Mouse (Mus musculus): ENCODE measurements around the gene Cpsf4.
"Not testable (repeated sequence)": the region's sequence is repeated elsewhere in the genome, so short reads cannot be mapped to it uniquely, and the experiment has no call there.

Cpsf4 gene

DNA sequence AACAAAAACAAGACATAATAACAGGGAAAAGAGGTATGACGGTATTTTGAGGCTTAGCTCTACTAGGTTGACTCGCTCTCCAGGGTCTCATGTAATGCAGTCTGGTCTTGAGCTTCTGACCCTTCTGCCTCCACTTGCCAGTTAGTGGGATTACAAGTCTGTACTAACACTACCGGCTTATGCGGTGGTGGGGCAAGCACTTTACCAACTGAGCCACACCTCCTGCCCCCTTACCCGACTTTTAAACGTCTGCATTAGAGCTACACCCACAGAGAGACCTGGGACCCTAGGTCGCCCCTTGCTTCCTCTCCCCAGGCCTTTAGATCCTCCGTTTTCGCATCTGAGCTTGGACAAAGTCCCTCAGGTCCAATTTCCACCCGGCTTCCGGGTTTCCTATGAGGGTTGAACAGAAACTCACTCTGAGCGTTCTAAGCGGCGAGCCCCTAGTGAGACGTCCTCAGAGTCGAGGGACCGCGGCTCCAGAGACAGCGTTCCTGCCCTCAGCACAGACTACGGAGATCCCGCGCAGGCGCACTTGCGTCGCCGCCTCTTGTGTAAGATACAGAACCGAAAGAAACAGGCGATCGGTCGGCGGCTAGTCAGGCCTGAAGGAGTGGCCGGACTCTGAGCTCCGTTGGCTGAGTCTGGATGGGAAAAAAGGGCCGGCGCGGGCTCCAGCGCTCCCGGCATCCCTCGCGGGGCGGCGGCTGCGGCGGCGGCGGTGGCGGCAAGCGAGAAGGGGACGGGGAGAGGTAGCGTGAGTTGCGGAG, at the start of gene Cpsf4, which contains the start of gene Ptcd1:
TSS of gene Cpsf4 (plus strand) at position 678 of the 770 bp plus-strand sequence.
TSS of gene Ptcd1 (minus strand) at position 573 of the 770 bp plus-strand sequence.
- DNase-seq (ENCODE audit: low spot score) = peak; percentile 98

DNA sequence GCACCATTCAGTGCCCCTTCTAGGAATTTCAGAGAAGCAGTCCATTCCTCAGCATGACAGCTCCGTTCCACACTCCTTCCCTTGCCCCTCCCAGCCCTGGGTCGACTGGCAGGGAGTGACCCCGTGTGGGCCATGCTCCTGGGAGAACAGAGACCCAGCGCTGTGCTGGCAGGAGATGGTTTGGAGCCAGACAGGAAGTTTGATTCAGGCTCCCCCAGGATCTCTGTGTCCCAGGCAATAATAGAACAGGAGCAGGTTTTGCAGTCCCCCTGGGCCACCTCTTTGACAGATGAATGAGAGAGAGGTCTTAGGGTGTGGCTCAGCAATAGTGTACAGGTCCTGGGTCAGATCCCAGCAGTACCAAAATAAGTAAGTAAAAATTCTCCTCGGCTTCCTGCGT, 49.0 kb upstream of the Cpsf4 start:
- no peak for DNase-seq (ENCODE audit: low spot score)

DNA sequence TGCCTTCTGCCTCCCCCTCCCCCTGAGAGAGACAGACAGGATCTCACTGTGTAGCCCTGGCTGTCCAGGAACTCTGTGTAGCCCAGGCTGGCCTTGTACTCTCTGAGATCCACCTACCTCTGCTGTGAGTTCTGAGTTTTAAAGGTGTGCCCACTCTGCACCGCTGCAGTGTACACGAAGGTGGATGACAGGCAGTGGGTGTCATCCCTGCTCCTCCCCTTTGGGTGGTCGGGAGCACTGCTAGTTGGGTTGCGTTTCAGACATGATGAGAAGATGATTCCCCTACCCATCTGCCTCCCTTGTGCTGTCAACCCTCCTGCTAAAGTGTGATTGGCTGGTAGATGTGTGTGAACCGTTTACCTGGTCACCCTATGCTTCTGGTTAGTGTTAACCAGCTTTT, 48.6 kb upstream of the Cpsf4 start:
- no peak for DNase-seq (ENCODE audit: low spot score)

DNA sequence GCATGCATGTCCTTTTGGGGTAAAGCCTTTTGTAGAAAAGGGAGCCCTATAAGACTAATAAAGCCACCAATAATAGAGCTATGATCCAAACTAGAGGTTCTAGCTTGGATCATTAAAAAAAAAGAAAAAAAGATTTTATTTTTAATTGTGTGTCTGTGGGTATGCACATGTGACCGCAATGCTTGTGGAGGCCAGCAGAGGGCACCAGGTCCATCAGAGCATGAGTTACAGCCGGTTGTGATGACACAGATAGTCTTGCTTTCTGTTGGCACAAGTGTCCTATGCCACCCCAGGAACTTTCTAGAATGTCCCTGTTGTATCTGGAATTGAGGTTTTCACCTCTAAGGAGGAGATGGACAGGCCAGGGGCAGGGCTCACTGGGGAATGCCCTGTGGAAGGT, 47.6 kb upstream of the Cpsf4 start:
- DNase-seq (ENCODE audit: low spot score) = peak; percentile 37

DNA sequence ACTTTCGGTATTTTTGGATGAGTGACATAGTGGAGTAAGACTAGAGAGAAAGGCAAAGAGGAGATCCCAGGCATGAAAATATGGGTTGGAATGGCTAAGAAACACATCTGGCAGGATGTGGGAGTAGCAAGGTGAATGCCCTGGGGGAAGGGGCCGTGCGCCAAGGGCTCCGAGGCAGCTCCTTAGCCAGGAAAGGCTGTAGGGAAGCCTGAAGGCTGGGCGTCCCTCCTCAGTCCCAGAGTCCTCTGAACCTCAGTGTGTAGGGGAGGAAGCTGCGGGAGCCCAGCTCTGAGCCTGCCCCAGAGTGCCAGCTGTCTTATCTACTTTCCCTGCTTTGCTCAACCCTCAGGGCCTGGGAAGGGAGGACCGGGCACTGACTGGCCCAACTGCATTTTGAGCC, 46.1 kb upstream of the Cpsf4 start:
- DNase-seq (ENCODE audit: low spot score) = no peak

DNA sequence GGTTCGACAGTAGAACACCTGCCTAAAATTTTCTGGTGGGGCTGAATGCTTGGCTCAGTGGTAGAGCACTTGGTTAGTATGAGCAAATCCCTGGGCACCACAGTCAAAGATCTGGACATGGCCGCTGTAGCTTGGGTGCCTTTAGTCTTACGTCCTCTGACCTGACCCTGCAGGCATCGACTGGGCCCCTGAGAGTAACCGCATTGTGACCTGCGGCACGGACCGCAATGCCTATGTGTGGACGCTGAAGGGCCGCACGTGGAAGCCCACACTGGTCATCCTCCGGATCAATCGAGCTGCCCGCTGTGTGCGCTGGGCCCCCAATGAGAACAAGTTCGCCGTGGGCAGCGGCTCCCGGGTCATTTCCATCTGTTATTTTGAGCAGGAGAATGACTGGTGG, 43.6 kb upstream of the Cpsf4 start:
- no peak for DNase-seq (ENCODE audit: low spot score)

DNA sequence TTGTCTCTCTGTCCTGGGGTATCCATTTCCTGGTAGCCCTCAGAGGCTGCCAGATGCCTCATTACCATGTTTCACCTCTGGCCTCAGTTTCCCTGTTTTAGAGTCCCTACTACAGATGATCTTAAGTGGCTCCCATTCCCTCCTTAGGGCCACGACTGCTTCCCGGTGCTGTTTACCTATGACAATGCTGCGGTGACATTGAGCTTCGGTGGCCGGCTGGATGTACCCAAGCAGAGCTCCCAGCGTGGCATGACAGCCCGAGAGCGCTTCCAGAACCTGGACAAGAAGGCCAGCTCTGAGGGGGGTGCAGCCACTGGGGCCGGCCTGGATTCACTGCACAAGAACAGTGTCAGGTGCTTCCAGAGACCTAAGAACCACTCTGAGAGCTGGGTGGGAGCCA, 40.4 kb upstream of the Cpsf4 start:
- DNase-seq (ENCODE audit: low spot score) = no peak

DNA sequence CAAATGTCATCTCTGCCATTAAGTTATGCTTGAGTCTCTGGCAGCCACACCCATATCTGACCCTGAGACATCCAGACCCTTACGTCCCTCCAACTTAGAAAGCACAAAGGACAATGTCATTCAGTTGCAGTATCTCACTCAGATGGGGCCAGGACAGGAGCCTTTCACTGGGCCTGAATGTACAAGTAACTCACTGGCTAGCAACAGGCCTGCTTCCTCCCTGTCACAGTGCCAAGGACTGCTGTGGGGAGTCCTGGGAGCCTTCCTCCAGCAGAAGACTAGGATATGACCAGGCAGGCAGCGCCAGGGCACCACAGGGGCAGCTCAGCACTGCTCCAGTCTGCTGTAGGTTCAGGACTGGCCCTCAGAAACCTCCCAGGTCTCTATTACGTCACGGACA, 37.9 kb upstream of the Cpsf4 start:
- no peak for DNase-seq (ENCODE audit: low spot score)

DNA sequence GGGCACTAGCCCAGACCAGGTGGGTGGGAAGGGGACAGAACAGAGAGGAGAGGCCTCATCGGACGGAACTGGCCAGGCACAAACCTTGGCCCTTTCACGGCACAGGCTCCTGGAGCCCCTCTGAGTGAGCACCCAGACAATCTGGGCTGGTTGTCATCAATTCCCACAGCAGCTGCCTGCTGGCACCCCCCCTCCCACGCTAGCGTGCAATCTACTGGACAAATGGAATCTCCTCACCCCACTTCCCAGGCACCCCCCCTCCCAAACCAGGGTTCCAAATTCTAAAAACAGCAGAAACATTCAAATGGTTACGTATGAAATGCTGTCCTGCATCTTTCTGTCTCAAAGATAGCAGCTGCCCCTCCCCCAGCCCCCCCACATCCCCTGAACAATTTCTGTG, 37.2 kb upstream of the Cpsf4 start:
- not testable (repeated sequence) for DNase-seq (ENCODE audit: low spot score)

DNA sequence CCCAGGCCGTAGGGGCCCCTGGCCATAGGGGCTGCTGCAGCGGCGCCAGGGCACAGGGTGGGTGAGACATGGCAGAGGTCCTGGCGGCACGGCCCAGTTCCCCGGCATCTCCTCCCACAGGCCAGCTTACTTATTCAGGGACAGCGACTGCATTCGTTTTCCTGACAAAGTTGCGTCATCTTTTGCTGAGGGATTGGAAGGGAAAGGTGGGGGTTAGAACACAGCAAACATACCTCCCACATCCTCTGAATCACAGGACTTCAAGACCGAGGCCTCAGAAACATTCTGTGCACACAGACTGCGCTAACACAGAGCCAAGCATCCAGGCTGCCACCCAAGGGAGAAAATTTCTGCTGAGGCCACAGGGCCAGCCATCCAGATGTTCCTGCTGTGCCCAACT, 36.8 kb upstream of the Cpsf4 start:
- DNase-seq (ENCODE audit: low spot score) = no peak

DNA sequence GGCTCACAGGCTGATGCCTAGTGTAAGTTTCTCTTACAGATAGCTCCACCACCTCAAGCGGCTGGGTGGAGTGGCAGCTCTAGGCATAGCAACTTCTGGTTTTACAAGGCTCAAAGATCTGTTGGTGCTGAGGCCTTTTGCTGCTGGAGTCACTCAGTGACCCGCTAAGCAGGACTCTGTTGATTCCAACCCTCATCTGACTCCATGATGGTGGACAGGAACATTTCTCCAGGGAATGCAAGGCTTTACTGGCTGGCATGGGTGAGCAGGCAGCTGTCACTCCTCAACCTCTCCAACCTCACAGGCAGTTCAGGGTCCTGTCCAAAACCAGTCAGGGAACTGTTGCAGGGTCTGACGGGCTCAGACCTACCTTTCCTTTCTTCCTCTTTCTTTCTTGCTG, 36.0 kb upstream of the Cpsf4 start:
- no peak for DNase-seq (ENCODE audit: low spot score)

DNA sequence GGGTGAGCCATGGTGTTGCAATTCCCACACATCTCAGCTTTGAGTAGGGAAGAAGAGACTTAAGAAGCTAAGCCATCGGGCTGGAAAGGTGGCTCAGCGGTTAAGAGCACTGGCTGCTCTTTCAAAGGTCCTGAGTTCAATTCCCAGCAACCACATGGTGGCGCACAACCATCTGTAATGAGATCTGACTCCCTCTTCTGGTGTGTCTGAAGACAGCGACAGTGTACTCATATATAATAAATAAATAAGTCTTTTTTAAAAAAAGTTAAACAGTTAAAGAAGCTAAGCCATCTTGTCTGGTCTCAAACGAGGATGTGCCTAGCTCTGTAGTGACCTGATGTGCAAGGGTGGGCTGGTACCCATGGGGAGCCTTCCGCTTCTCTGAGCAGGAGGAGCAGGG, 33.7 kb upstream of the Cpsf4 start:
- DNase-seq (ENCODE audit: low spot score) = not testable (repeated sequence)

DNA sequence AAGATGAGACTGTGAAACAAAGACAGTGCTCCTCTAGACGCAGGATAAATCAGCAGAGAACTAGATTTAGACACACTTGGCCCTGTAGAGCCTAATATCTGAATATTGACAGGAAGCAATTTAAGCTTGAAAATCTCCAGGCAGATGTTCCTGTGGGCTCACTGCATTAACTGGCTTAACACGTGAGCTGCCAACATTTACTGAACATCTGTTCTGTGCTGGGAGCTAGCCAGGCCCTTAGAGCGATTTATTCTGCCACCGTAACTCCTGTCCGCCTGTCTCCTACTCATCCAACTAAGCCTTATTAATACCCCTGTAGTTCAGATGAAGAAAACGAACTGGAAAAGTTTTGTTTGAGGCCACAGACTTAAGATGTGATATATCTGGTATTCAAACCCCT, 28.2 kb upstream of the Cpsf4 start:
- no peak for DNase-seq (ENCODE audit: low spot score)

DNA sequence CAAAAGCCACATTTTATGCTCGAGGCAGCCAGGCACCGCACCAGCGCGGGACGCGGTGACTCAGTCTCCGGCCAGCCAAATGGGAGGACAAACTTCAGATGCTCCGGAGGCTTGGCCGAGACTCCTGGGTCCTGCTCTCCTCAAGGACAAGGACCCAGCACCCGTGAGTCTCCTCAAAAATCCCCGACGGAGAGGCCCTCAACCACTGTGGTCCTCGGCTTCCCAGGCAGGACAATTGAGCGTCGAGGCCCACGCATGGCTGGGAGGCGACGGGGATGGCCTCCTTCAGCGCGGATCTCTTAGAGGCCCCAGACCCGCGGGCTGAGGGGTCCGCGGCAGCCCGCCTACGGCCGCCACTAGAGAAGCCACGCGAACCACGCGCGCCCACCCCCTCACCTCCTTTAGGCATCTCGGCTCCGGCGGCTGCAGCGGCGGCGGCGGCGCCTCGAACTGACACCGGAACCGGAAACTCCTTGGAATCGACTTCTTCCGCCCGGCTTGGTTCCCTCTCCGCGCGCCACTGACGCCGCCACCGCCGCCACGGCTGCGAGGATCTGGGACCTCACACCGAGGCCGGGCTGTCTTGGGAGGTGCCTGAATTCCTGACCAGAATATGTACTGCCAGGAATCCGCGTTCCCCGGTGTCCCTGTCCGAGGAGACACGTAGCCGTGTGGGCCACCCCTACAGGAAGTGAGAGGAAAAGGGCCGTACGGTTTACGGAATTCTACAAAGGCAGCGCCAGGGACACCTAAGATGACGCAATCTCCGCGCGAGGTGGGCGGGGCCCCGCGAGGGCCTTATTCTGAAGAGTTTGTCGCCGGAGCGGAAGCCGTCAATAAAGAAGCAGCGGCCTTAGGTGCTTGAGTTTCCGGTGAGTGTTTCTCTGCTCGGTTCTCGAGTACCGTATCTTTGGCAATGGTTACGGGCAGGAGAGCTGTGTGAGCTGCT, 27.2 kb upstream of the Cpsf4 start, which contains the start of the genes Pdap1 and Bud31:
TSS of gene Pdap1 (minus strand) at position 668 of the 949 bp plus-strand sequence.
TSS of gene Bud31 (plus strand) at position 792 of the 949 bp plus-strand sequence.
- DNase-seq (ENCODE audit: low spot score) = peak; percentile 95

DNA sequence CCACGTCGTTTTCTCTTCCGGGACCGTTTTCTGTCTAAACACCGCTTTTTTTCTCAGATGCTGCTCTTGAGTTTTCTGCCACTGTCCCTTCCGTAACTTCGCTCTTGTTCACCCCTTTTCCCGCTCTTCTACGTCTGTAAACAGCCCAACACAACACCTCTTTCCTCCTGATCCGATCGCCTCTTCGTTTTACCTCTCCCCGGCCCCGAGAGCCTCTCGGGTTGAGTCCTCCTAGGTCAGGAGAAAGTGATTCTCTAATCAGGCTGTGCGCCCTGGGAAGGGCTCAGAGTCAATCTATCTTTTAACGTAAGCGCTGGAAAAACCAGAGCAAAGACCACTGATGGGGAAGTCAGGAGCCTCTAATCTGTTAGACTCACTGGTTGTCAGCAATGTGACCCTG, 26.4 kb upstream of the Cpsf4 start:
- DNase-seq (ENCODE audit: low spot score) = no peak

DNA sequence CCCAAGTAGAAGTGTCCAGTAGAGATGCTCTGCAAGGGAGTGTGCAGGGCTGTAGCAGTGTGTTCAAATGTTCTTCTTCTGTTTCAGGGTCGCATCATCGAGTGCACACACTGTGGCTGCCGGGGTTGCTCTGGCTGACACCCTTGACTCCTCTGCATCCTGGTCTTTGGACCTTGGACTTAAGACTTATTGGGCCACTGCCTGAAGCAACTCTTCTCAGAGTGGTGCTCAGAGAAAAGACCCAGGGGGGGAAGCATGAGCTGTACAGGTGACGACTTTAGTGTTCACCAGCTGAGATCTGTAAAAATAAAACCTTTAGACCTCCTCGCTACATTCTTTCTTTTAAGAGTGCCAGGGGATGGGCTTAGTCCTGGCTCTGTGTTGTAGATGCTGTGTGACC, 19.3 kb upstream of the Cpsf4 start:
- DNase-seq (ENCODE audit: low spot score) = no peak

DNA sequence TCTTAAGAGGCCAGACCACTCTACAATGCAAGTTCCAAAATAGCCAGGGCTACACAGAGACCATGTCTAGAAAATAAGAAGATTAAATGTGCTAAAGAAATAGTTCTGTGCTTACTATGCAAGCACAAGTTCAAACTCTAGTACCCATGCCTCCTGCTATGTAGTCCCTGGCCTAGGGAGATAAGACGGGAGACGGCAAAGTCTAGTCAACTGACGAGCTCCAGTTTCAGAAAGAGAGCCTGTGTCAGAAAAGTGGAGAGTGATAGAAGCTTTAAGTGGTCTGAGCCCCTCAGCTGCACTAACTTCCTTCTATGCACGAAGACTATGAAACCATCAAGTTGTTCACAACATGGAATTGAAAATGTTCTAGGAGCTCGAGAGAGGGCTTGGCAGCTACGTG, 17.7 kb upstream of the Cpsf4 start:
- no peak for DNase-seq (ENCODE audit: low spot score)

DNA sequence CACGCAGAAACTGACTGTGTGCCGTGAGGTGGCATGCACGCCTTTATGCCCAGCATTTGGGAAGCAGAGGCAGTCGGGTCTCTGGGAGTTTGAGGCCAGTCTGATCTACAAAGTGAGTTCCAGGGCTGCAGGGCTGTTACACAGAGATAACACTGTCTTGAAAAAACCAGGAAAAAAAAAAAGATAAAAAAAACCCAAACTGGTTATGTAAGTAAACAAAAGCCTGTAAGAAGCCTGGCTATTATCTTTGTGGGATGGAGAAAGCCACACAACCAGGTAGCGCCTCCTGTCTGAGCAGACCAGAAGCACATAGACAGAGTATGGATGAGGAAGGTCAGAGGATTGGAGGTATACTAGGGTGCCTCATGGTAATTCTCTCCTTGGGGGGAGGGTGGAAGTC, 14.3 kb upstream of the Cpsf4 start:
- DNase-seq (ENCODE audit: low spot score) = no peak

DNA sequence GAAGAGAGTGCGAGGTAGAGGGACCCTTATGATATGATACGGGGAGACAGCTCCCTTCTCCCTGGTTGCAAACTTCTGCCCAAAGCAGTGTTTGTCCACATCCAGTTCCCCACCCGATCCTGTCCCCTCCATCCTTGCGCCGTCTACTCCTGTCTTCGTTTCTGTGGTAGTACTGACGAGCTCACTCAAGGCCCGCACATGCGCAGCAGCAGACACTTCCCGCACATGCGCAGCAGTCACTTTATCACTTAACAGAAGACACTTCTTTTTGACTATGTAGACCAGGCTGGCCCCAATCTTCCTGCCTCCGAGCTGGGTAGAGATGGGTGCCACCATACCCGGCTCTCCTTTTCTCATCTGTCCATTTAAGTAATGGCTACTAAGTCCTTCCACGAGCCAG, 5.7 kb upstream of the Cpsf4 start:
- DNase-seq (ENCODE audit: low spot score) = no peak

DNA sequence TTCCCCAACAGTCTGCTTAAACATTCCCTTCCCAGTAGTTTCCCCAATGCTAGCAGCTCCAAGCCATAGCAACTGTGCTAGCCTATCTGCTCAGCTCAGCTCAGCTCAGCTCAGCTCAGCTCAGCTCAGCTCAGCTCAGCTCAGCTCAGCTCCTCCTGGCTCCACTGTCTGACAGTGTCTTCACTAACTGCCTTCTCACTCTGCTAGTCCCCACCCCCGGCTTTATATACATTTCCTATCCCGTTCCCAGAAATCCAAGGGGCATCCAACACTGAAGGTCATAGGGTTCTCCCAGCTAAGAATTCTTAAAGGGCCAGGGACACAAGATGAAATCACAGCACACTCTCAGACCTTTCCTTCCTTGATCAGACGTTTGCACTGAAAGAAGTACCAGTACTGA, 2.3 kb upstream of the Cpsf4 start:
- DNase-seq (ENCODE audit: low spot score) = no peak

DNA sequence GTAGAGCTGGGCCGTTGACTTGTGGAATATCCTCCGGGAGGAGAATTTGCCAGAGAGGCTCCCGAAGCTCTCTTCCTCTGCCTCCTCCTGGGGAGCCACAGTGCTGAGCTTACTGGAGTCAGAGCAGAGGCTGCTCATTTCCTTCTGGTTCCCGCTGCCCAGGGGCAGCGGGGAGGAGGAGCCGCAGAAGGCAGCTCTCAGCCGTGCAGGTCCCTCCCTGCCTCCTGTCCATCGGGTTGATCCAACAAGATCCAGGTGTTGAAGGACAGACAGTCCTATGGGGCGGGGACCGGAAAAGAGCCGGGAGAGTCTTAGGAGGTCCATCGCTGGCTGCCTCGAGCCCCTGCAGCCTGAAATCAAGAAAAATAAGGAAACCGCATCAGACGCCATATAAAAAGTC, 1.8 kb upstream of the Cpsf4 start:
- no peak for DNase-seq (ENCODE audit: low spot score)

DNA sequence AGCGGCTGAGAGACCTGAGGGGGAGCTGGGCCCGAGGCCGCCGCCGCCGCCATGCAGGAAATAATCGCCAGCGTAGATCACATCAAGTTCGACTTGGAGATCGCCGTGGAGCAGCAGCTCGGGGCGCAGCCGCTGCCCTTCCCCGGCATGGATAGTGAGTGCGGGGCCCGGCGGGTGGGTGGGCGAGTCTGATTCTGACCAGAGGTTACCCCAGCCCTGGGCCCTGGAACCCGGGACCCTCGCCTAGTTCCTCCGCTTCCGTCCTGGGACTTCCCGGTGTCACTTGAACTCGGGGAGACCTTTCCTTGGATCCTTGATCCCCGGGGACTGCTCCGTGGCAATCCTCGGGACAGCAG, 271 bp downstream of the Cpsf4 start:
- no peak for DNase-seq (ENCODE audit: low spot score)

DNA sequence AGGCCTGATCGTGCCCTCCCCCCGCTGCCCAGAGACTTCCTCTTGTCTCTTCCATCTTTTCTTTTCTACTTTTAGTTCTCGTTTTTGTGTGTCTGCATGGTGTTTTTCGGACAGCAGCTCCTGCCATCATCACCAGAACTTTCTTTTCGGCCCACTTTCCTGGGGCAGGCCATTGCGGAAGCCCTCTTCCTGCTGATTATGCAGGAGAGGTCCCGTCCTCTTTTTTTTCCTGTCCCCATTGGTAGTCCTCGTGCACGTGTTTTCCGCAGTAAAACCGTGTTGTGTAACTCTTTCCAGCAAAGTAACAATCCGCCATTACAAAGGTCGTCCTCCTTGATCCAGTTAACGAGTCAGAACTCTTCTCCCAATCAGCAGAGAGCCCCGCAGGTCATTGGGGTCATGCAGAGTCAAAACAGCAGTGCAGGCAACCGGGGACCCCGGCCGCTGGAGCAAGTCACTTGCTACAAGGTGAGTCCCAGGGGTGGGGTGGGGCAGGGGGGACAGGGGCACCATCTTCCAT, 11.5 kb downstream of the Cpsf4 start:
- DNase-seq (ENCODE audit: low spot score) = no peak

Measured in T-cell, adult 2 months (primary cell).